Mouse (Mus musculus) limb, embryonic 10.5 days (tissue): ENCODE results near the gene Nacc2. TPM values are rescaled to one million over a fixed set of nuclear protein-coding genes. Genes with fewer than 3 reads are reported as not detected.
A peak's percentile ranks its signal among the peaks of the same experiment; 100 is the strongest.

Experiments used
- DNase-seq: peaks from one replicate; pipeline ENCODE4 v3.0.0-alpha.2; 2017; ENCODE audit warnings: low spot score
- H3K27ac ChIP-seq: fragments of 300-500 bp; sonication (generic); 2 replicates; pipeline ENCODE4 v1.5.1; 2016; ENCODE audit warnings: mild to moderate bottlenecking
- H3K27me3 ChIP-seq: fragments of 300-500 bp; sonication (generic); 2 replicates; pipeline ENCODE4 v1.6.1; 2016; ENCODE audit warnings: low read depth, mild to moderate bottlenecking; ENCODE audit not compliant: poor library complexity, severe bottlenecking
- H3K36me3 ChIP-seq: fragments of 300-500 bp; sonication (generic); 2 replicates; pipeline ENCODE4 v1.6.1; 2016; ENCODE audit warnings: mild to moderate bottlenecking, moderate library complexity
- H3K4me1 ChIP-seq: fragments of 300-500 bp; sonication (generic); 2 replicates; pipeline ENCODE4 v1.6.1; 2016
- H3K4me3 ChIP-seq: fragments of 300-500 bp; sonication (generic); 2 replicates; pipeline ENCODE4 v1.5.1; 2016; ENCODE audit warnings: mild to moderate bottlenecking, moderate library complexity
- H3K9me3 ChIP-seq: fragments of 300-500 bp; sonication (generic); replicated peaks from 2 replicates; pipeline ENCODE4 v1.6.1; 2016; ENCODE audit warnings: mild to moderate bottlenecking
- WGBS: fragments of 180-500 bp; shearing (Covaris S2); methylation state at CpG from one replicate; pipeline ENCODE4 v1.1.7; 2016; 5-methylcytosine and 5-hydroxymethylcytosine counted together
- polyA plus RNA-seq: library from polyadenylated mRNA; unstranded; fragments of >200 nt; fragmentation: Nextera tagmentation; extraction: Ambion mirVana; gene quantifications from 2 replicates; pipeline ENCODE4 v1.2.1, GENCODE M21; 2016

Gene Nacc2
- polyA plus RNA-seq, 1 experiment from 2014 or later: 3.6 TPM

GRCm38 (mm10) chr2:26055747-26056102 lies 67.3 kb downstream of the Nacc2 start:
- no peak for DNase-seq
- Histone ChIP-seq H3K27ac (no peak overlapping the region), H3K36me3 (no peaks in the 10 kb centered on the region), H3K9me3 (no peaks in the 10 kb centered on the region), H3K4me3 (no peak overlapping the region), H3K4me1 (peaks cover 19% of the 10 kb centered on the region), H3K27me3 (no peaks in the 10 kb centered on the region)
- 51% methylated on average over 2 of the region's 2 CpGs for WGBS

- Histone ChIP-seq H3K27me3 (no peaks in the 10 kb centered on the region), H3K4me3 (no peak overlapping the region), H3K27ac (no peak overlapping the region), H3K9me3 (no peaks in the 10 kb centered on the region), H3K36me3 (no peaks in the 10 kb centered on the region), H3K4me1 (peaks cover 19% of the 10 kb centered on the region)
- 50% methylated on average over 8 of the region's 8 CpGs for WGBS
- DNase-seq: peak; percentile 73
Observed at GRCm38 (mm10) chr2:26055046-26055746, 67.8 kb downstream of the Nacc2 start.

- Histone ChIP-seq H3K9me3 (no peaks in the 10 kb centered on the region), H3K27me3 (0 out of 2 replicates have a peak, but pooled peaks cover 4% of the 10 kb centered on the region), H3K4me1 (peaks cover 15% of the 10 kb centered on the region), H3K27ac (0 out of 2 replicates have a peak overlapping the region, but pooled peaks have one; percentile 48), H3K36me3 (no peaks in the 10 kb centered on the region), H3K4me3 (no peak overlapping the region)
- 44% methylated on average over 4 of the region's 4 CpGs for WGBS
- no peak for DNase-seq
Observed at GRCm38 (mm10) chr2:26052806-26053205, 70.2 kb downstream of the Nacc2 start.

- Histone ChIP-seq H3K4me3 (no peak overlapping the region), H3K27me3 (0 out of 2 replicates have a peak, but pooled peaks cover 4% of the 10 kb centered on the region), H3K27ac (no peak overlapping the region), H3K36me3 (no peaks in the 10 kb centered on the region), H3K9me3 (no peaks in the 10 kb centered on the region), H3K4me1 (peaks cover 13% of the 10 kb centered on the region)
- 69% methylated on average over 5 of the region's 5 CpGs for WGBS
- DNase-seq: no peak
Observed at GRCm38 (mm10) chr2:26048816-26049215, 74.2 kb downstream of the Nacc2 start.

- WGBS: 92% methylated on average over 9 of the region's 9 CpGs
- Histone ChIP-seq H3K4me1 (peaks cover 14% of the 10 kb centered on the region), H3K27me3 (peaks cover 14% of the 10 kb centered on the region; the same call in 1 of the 2 replicates), H3K4me3 (no peak overlapping the region), H3K27ac (no peak overlapping the region), H3K9me3 (no peaks in the 10 kb centered on the region), H3K36me3 (no peaks in the 10 kb centered on the region)
- DNase-seq: no peak
Observed at GRCm38 (mm10) chr2:26044216-26044615, 78.8 kb downstream of the Nacc2 start.

- Histone ChIP-seq H3K9me3 (no peaks in the 10 kb centered on the region), H3K27me3 (peaks cover 10% of the 10 kb centered on the region; the same call in 1 of the 2 replicates), H3K4me3 (no peak overlapping the region), H3K27ac (no peak overlapping the region), H3K36me3 (no peaks in the 10 kb centered on the region), H3K4me1 (peaks cover 28% of the 10 kb centered on the region)
- 88% methylated on average over 3 of the region's 3 CpGs for WGBS
- no peak for DNase-seq
Observed at GRCm38 (mm10) chr2:26042603-26043002, 80.4 kb downstream of the Nacc2 start.

GRCm38 (mm10) chr2:26041163-26041810 lies 81.7 kb downstream of the Nacc2 start:
- H3K27me3 ChIP-seq: peaks cover 13% of the 10 kb centered on the region; the same call in 1 of the 2 replicates
- H3K27ac ChIP-seq: peak overlapping the region; percentile 63
- peaks cover 37% of the 10 kb centered on the region for H3K4me1 ChIP-seq
- no peaks in the 10 kb centered on the region for H3K9me3 ChIP-seq
- DNase-seq: peak; percentile 49
- 51% methylated on average over 14 of the region's 14 CpGs for WGBS
- no peaks in the 10 kb centered on the region for H3K36me3 ChIP-seq
- no peak overlapping the region for H3K4me3 ChIP-seq

GRCm38 (mm10) chr2:26039951-26040350 lies 83.1 kb downstream of the Nacc2 start:
- peaks cover 13% of the 10 kb centered on the region; the same call in 1 of the 2 replicates for H3K27me3 ChIP-seq
- no peak overlapping the region for H3K4me3 ChIP-seq
- H3K36me3 ChIP-seq: no peaks in the 10 kb centered on the region
- DNase-seq: no peak
- 73% methylated on average over 14 of the region's 14 CpGs for WGBS
- H3K9me3 ChIP-seq: no peaks in the 10 kb centered on the region
- 0 out of 2 replicates have a peak overlapping the region, but pooled peaks have one; percentile 14 for H3K27ac ChIP-seq
- peaks cover 42% of the 10 kb centered on the region for H3K4me1 ChIP-seq

- Histone ChIP-seq H3K4me1 (peaks cover 44% of the 10 kb centered on the region), H3K27me3 (peaks cover 13% of the 10 kb centered on the region; the same call in 1 of the 2 replicates), H3K9me3 (no peaks in the 10 kb centered on the region), H3K4me3 (no peak overlapping the region), H3K36me3 (no peaks in the 10 kb centered on the region), H3K27ac (peak overlapping the region; percentile 25; the same call in 1 of the 2 replicates)
- WGBS: 57% methylated on average over 6 of the region's 6 CpGs
- no peak for DNase-seq
Observed at GRCm38 (mm10) chr2:26037386-26037785, 85.6 kb downstream of the Nacc2 start.

- Histone ChIP-seq H3K27me3 (peaks cover 4% of the 10 kb centered on the region; the same call in 1 of the 2 replicates), H3K9me3 (no peaks in the 10 kb centered on the region), H3K4me1 (peaks cover 31% of the 10 kb centered on the region), H3K27ac (no peak overlapping the region), H3K4me3 (no peak overlapping the region), H3K36me3 (no peaks in the 10 kb centered on the region)
- no peak for DNase-seq
- WGBS: 88% methylated on average over 15 of the region's 15 CpGs
Observed at GRCm38 (mm10) chr2:26034344-26035050, 88.5 kb downstream of the Nacc2 start.

- Histone ChIP-seq H3K4me1 (peaks cover 5% of the 10 kb centered on the region; the same call in 1 of the 2 replicates), H3K27me3 (no peaks in the 10 kb centered on the region), H3K4me3 (no peak overlapping the region), H3K36me3 (no peaks in the 10 kb centered on the region), H3K27ac (no peak overlapping the region), H3K9me3 (no peaks in the 10 kb centered on the region)
- 53% methylated on average over 3 of the region's 3 CpGs for WGBS
- no peak for DNase-seq
Observed at GRCm38 (mm10) chr2:26030288-26030687, 92.7 kb downstream of the Nacc2 start.

GRCm38 (mm10) chr2:26024138-26025075 lies 98.6 kb downstream of the Nacc2 start:
- Histone ChIP-seq H3K4me1 (peaks cover 14% of the 10 kb centered on the region), H3K9me3 (no peaks in the 10 kb centered on the region), H3K27me3 (no peaks in the 10 kb centered on the region), H3K36me3 (no peaks in the 10 kb centered on the region), H3K27ac (no peak overlapping the region), H3K4me3 (no peak overlapping the region)
- peak; percentile 56 for DNase-seq
- WGBS: 31% methylated on average over 4 of the region's 4 CpGs
